Mouse (Mus musculus) hindbrain, embryonic 16.5 days (tissue): ENCODE data around the gene Chst3. TPM values are rescaled to one million over a fixed set of nuclear protein-coding genes. Genes with fewer than 3 reads are reported as not detected.
A peak's percentile ranks its signal among the peaks of the same experiment; 100 is the strongest.

ENCODE experiments used
- ATAC-seq: fragments of 200-750 bp; cut with Nextera tagmentation; 2 replicates; pipeline ENCODE4 v1.8.0; 2017; ENCODE audit warnings: moderate TSS enrichment, moderate library complexity
- H3K27ac ChIP-seq: fragments of 300-500 bp; sonication (generic); 2 replicates; pipeline ENCODE4 v1.5.1; 2014; ENCODE audit warnings: low read depth, mild to moderate bottlenecking, control low read depth, low read length, moderate library complexity
- H3K27me3 ChIP-seq: fragments of 300-500 bp; sonication (generic); replicated peaks from 2 replicates; pipeline ENCODE4 v1.6.1; 2014; ENCODE audit warnings: low read length; ENCODE audit not compliant: control insufficient read depth, insufficient read depth
- H3K36me3 ChIP-seq: fragments of 300-500 bp; sonication (generic); 2 replicates; pipeline ENCODE4 v1.6.1; 2014; ENCODE audit warnings: mild to moderate bottlenecking, low read length, moderate library complexity, mixed read lengths; ENCODE audit not compliant: control insufficient read depth, insufficient read depth
- H3K4me1 ChIP-seq: fragments of 300-500 bp; sonication (generic); 2 replicates; pipeline ENCODE4 v1.6.1; 2014; ENCODE audit warnings: low read depth, low read length; ENCODE audit not compliant: control insufficient read depth, insufficient read depth
- H3K4me2 ChIP-seq: fragments of 300-500 bp; sonication (generic); 2 replicates; pipeline ENCODE4 v1.6.1; 2014; ENCODE audit warnings: mild to moderate bottlenecking, low read length, control low read depth, moderate library complexity
- H3K4me3 ChIP-seq: fragments of 300-500 bp; sonication (generic); 2 replicates; pipeline ENCODE4 v1.5.1; 2014; ENCODE audit warnings: mild to moderate bottlenecking, low read length, control low read depth, moderate library complexity
- H3K9ac ChIP-seq: fragments of 300-500 bp; sonication (generic); 2 replicates; pipeline ENCODE4 v1.6.1; 2014; ENCODE audit warnings: low read depth, mild to moderate bottlenecking, control low read depth, low read length, moderate library complexity
- H3K9me3 ChIP-seq: fragments of 300-500 bp; sonication (generic); 2 replicates; pipeline ENCODE4 v1.6.1; 2014; ENCODE audit warnings: mild to moderate bottlenecking, low read length, moderate library complexity; ENCODE audit not compliant: control insufficient read depth
- WGBS: fragments of 180-500 bp; shearing (Covaris S2); extraction: QIAGEN DNeasy Blood & Tissue Kit; methylation state at CpG from one replicate; pipeline ENCODE4 v1.1.7; 2014; 5-methylcytosine and 5-hydroxymethylcytosine counted together
- polyA plus RNA-seq: library from polyadenylated mRNA; unstranded; fragments of >200 nt; fragmentation: Nextera tagmentation; extraction: Ambion mirVana; gene quantifications from 2 replicates; pipeline ENCODE4 v1.2.1, GENCODE M21; 2015

Chst3 gene
- 1.7 and 1.9 TPM in 2 replicates for polyA plus RNA-seq

GRCm38 (mm10) chr10:60218591-60219499, at the start of gene Chst3:
Chst3 (minus strand) TSS chr10:60219260.
- peak within 1 kb of the TSS; percentile 73 for H3K27ac ChIP-seq
- H3K27me3 ChIP-seq = peaks cover 12% of the 10 kb centered on the region
- 1% methylated on average over 60 of the region's 83 CpGs for WGBS
- peak within 1 kb of the TSS; percentile 72 for H3K9ac ChIP-seq
- peaks cover 14% of the 10 kb centered on the region for H3K4me1 ChIP-seq
- peak; percentile 75 for ATAC-seq
- H3K4me3 ChIP-seq = peak within 1 kb of the TSS; percentile 60
- H3K4me2 ChIP-seq = peak within 1 kb of the TSS; percentile 97
- H3K9me3 ChIP-seq = no peaks in the 10 kb centered on the region
- H3K36me3 ChIP-seq = no peaks in the 10 kb centered on the region

GRCm38 (mm10) chr10:60268738-60269137, 49.7 kb upstream of the Chst3 start:
- 89% methylated on average over 11 of the region's 11 CpGs for WGBS
- no peak overlapping the region for H3K27ac ChIP-seq
- no peak for ATAC-seq
- H3K9ac ChIP-seq = no peak overlapping the region
- H3K4me3 ChIP-seq = no peak overlapping the region
- H3K4me1 ChIP-seq = no peaks in the 10 kb centered on the region
- H3K4me2 ChIP-seq = no peak overlapping the region
- H3K9me3 ChIP-seq = no peaks in the 10 kb centered on the region
- no peaks in the 10 kb centered on the region for H3K36me3 ChIP-seq
- no peaks in the 10 kb centered on the region for H3K27me3 ChIP-seq

- Histone ChIP-seq H3K9me3 (no peaks in the 10 kb centered on the region), H3K4me1 (peaks cover 4% of the 10 kb centered on the region), H3K9ac (no peak overlapping the region), H3K36me3 (no peaks in the 10 kb centered on the region), H3K27me3 (no peaks in the 10 kb centered on the region), H3K4me3 (no peak overlapping the region), H3K4me2 (no peak overlapping the region), H3K27ac (no peak overlapping the region)
- no peak for ATAC-seq
- WGBS = 89% methylated on average over 8 of the region's 8 CpGs
Observed at GRCm38 (mm10) chr10:60266842-60267401, 47.9 kb upstream of the Chst3 start.

GRCm38 (mm10) chr10:60265252-60265651, 46.2 kb upstream of the Chst3 start:
- H3K27ac ChIP-seq = no peak overlapping the region

DNA sequence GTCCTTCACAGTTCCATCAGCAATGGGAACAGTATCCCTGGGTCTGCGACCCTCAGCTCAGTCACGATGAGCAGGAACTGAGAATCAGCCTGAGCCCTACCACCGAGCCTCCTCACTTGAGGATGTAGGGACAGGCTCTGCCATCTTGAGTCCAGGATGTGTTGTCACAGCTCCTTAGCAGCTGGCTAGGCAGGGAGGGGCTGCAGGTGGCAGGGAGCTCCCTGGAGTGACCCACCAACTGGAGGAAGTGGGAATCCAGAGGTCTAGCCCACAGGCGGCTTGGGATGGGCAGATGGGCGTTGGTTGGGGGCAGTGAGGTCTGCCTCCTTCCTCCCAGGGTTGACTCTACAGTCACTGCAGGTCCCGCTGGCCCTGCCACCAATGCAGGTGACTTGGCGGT, 44.3 kb upstream of the Chst3 start:
- Histone ChIP-seq H3K4me2 (no peak overlapping the region), H3K4me3 (no peak overlapping the region), H3K27me3 (no peaks in the 10 kb centered on the region), H3K36me3 (no peaks in the 10 kb centered on the region), H3K27ac (no peak overlapping the region), H3K9me3 (no peaks in the 10 kb centered on the region), H3K9ac (no peak overlapping the region), H3K4me1 (peaks cover 4% of the 10 kb centered on the region)
- WGBS = 91% methylated on average over 7 of the region's 7 CpGs
- no peak for ATAC-seq

More at GRCm38 (mm10) chr10:60265252-60265651, 46.2 kb upstream of the Chst3 start:
- H3K9me3 ChIP-seq = no peaks in the 10 kb centered on the region
- no peak overlapping the region for H3K4me3 ChIP-seq
- H3K4me1 ChIP-seq = peaks cover 4% of the 10 kb centered on the region
- no peaks in the 10 kb centered on the region for H3K36me3 ChIP-seq
- no peaks in the 10 kb centered on the region for H3K27me3 ChIP-seq
- no peak overlapping the region for H3K9ac ChIP-seq
- no peak overlapping the region for H3K4me2 ChIP-seq
- ATAC-seq = no peak
- 71% methylated on average over 10 of the region's 10 CpGs for WGBS

- Histone ChIP-seq H3K27ac (0 out of 2 replicates have a peak overlapping the region, but pooled peaks have one; percentile 48), H3K4me1 (peaks cover 4% of the 10 kb centered on the region), H3K9me3 (no peaks in the 10 kb centered on the region), H3K36me3 (no peaks in the 10 kb centered on the region), H3K4me3 (no peak overlapping the region), H3K9ac (no peak overlapping the region), H3K4me2 (no peak overlapping the region), H3K27me3 (no peaks in the 10 kb centered on the region)
- WGBS = 12% methylated on average over 3 of the region's 3 CpGs
- ATAC-seq = peak; percentile 92
Observed at GRCm38 (mm10) chr10:60262386-60262785, 43.3 kb upstream of the Chst3 start.

DNA sequence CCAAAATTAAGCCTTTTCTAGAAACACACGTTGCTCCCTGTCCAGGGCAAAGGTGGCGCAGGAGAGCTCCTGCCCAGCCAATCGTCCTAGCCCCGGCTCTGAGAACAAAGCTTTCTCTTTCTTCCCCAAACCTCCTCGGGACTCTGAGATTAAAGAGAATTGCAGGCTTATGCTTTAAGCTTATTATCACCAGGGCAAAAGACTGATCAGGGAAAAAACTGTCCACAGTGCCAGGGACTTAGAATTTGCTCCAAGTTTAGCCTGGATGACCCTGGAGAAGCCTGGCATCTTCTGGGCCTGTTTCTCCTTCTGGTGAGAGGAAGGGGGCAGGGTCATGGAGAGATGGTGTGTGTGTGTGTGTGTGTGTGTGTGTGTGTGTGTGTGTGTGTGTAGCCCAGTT, 42.5 kb upstream of the Chst3 start:
- no peak for ATAC-seq
- Histone ChIP-seq H3K9me3 (no peaks in the 10 kb centered on the region), H3K27me3 (no peaks in the 10 kb centered on the region), H3K36me3 (no peaks in the 10 kb centered on the region), H3K9ac (no peak overlapping the region), H3K4me1 (peaks cover 4% of the 10 kb centered on the region), H3K27ac (no peak overlapping the region), H3K4me3 (no peak overlapping the region), H3K4me2 (no peak overlapping the region)
- WGBS = 30% methylated on average over 5 of the region's 5 CpGs

DNA sequence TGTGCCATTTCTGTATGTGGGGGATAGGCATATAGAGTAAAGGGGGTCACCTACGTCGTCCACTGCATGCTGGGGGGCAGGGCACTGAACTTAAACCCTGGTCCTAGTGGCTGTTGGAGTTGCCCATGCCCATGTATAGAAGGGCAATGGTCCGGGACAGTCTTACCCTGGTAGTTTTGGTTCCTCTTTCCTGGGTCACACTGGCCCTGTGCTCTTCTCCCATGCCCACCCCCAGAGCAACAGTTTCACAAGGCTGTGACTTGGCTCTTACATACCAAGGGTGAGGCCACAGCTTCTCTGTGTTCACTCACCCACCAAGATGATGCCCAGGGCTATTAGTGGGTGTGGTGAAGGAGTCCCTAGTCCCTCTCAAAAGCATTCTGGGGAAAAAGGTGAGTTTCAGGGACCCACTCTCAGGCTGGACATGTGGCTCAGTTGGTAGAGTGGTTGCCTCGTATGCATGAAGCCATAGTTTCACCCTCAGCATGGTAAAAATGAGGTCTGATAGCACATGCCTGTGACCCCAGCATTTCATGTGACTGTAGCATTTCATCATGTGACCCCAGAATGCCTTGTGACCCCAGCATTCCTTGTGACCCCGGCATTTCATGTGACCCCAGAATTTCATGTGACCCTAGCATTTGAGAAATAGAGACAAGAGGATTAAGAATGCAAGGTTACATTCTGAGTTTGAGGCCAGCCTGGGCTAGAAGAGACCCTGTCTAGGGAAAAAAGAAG, 41.7 kb upstream of the Chst3 start:
- Histone ChIP-seq H3K36me3 (no peaks in the 10 kb centered on the region), H3K4me1 (peaks cover 4% of the 10 kb centered on the region), H3K9me3 (no peaks in the 10 kb centered on the region), H3K4me2 (no peak overlapping the region), H3K27ac (no peak overlapping the region), H3K27me3 (no peaks in the 10 kb centered on the region), H3K4me3 (no peak overlapping the region), H3K9ac (no peak overlapping the region)
- ATAC-seq = no peak
- WGBS = 88% methylated on average over 5 of the region's 5 CpGs
